Mouse (Mus musculus) cerebellum, adult 2 months (tissue): ENCODE data around the gene 1700037H04Rik.

Source experiments
- CTCF ChIP-seq: fragments of 200-500 bp; IDR thresholded peaks from 2 replicates; pipeline ENCODE4 v1.5.1; 2011; ENCODE audit warnings: low read depth, mild to moderate bottlenecking, control low read depth, low read length, moderate library complexity, borderline replicate concordance; ENCODE audit not compliant: insufficient read depth
- POLR2A ChIP-seq: fragments of 200-500 bp; IDR thresholded peaks from 2 replicates; pipeline ENCODE4 v1.6.1; 2011; ENCODE audit warnings: low read length, control low read depth, borderline replicate concordance; ENCODE audit not compliant: insufficient read depth

GRCm38 (mm10) chr2:131171401-131172104 lies 11.7 kb upstream of the 1700037H04Rik start:
- TF ChIP-seq CTCF (no peak), POLR2A (no peak)
